Mouse (Mus musculus) G1E (cell line): ENCODE results near the gene Slc45a1.

Experiments
- CTCF ChIP-seq: IDR thresholded peaks from 2 replicates; pipeline ENCODE4 v1.5.1; 2012; ENCODE audit warnings: low read depth, low read length, inconsistent platforms, mixed read lengths
- POLR2AphosphoS5 ChIP-seq: IDR thresholded peaks from 2 replicates; pipeline ENCODE4 v1.6.1; 2012; ENCODE audit warnings: low read depth, low read length, inconsistent platforms; ENCODE audit not compliant: insufficient replicate concordance

DNA sequence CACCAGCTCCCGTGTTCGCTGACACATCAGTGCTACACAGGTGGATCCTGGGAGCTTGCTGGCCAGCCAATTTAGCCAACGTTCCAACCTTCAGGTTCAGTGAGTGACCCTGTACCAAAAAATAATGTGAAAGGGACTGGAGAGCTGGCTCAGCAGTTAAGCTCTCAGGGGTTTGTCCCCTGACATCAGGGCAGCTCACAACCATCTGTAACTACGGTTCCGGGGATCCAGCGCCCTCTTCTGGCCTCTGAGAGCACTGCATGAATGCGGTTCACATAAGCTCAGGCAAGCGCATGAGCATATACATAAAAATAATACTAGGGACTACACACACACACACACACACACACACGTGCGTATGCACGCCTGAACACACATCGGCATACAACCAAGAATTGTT is 11.2 kb upstream of the Slc45a1 start:
- TF ChIP-seq CTCF (peak; percentile 61), POLR2AphosphoS5 (no peak)
